Mouse (Mus musculus): Measurements from ENCODE around the gene Gatad2a. TPM values are rescaled to one million over a fixed set of nuclear protein-coding genes. Genes with fewer than 3 reads are reported as not detected.

The Gatad2a gene
- polyA plus RNA-seq, 1 experiment from 2014 or later: 26.8 TPM

- ATAC-seq (replicated peaks; ENCODE audit: extremely low read depth, insufficient read depth, low FRiP score): no peak
- Histone ChIP-seq H3K27ac (ENCODE audit: low read length) (peak overlapping the region; percentile 76), H3K4me2 (ENCODE audit: low read depth, low read length) (peak overlapping the region; percentile 88), H3K9me3 (replicated peaks; ENCODE audit: control insufficient read depth, low read length) (no peaks in the 10 kb centered on the region), H3K4me1 (ENCODE audit: control insufficient read depth, insufficient read depth, low read length) (peaks cover 39% of the 10 kb centered on the region), H3K4me3 (ENCODE audit: low read length) (peak overlapping the region; percentile 100), H3K27me3 (ENCODE audit: control insufficient read depth, insufficient read depth, low read length) (no peaks in the 10 kb centered on the region), H3K9ac (ENCODE audit: low read length) (peak overlapping the region; percentile 99), H3K36me3 (ENCODE audit: control insufficient read depth, insufficient read depth) (no peaks in the 10 kb centered on the region)
- 43% methylated on average over 5 of the region's 5 CpGs for WGBS
These were observed 21.4 kb downstream of the Gatad2a start for GRCm38 (mm10) chr8:69974806-69975205.

GRCm38 (mm10) chr8:69974194-69974614 lies 22.0 kb downstream of the Gatad2a start:
- peak overlapping the region; percentile 88 for H3K4me2 ChIP-seq (ENCODE audit: low read depth, low read length)
- H3K9ac ChIP-seq (ENCODE audit: low read length): peak overlapping the region; percentile 99
- peaks cover 45% of the 10 kb centered on the region for H3K4me1 ChIP-seq (ENCODE audit: control insufficient read depth, insufficient read depth, low read length)
- WGBS: under 1% methylated on average over 49 of the region's 50 CpGs
- peak overlapping the region; percentile 100 for H3K4me3 ChIP-seq (ENCODE audit: low read length)
- peak overlapping the region; percentile 92 for H3K27ac ChIP-seq (ENCODE audit: low read length)
- no peaks in the 10 kb centered on the region for H3K27me3 ChIP-seq (ENCODE audit: control insufficient read depth, insufficient read depth, low read length)
- H3K36me3 ChIP-seq (ENCODE audit: control insufficient read depth, insufficient read depth): no peaks in the 10 kb centered on the region
- ATAC-seq (replicated peaks; ENCODE audit: extremely low read depth, insufficient read depth, low FRiP score): peak; percentile 96
- H3K9me3 ChIP-seq (replicated peaks; ENCODE audit: control insufficient read depth, low read length): no peaks in the 10 kb centered on the region

GRCm38 (mm10) chr8:69973442-69974161 lies 22.6 kb downstream of the Gatad2a start:
- peak; percentile 26 for ATAC-seq (replicated peaks; ENCODE audit: extremely low read depth, insufficient read depth, low FRiP score)
- H3K27ac ChIP-seq (ENCODE audit: low read length): peak overlapping the region; percentile 92
- under 1% methylated on average over 66 of the region's 68 CpGs for WGBS

GRCm38 (mm10) chr8:69973063-69973441 lies 23.1 kb downstream of the Gatad2a start:
- H3K9ac ChIP-seq (ENCODE audit: low read length): peak overlapping the region; percentile 99
- H3K4me2 ChIP-seq (ENCODE audit: low read depth, low read length): peak overlapping the region; percentile 88
- peaks cover 48% of the 10 kb centered on the region for H3K4me1 ChIP-seq (ENCODE audit: control insufficient read depth, insufficient read depth, low read length)
- H3K27me3 ChIP-seq (ENCODE audit: control insufficient read depth, insufficient read depth, low read length): no peaks in the 10 kb centered on the region
- 15% methylated on average over 7 of the region's 7 CpGs for WGBS
- H3K9me3 ChIP-seq (replicated peaks; ENCODE audit: control insufficient read depth, low read length): no peaks in the 10 kb centered on the region
- no peaks in the 10 kb centered on the region for H3K36me3 ChIP-seq (ENCODE audit: control insufficient read depth, insufficient read depth)
- H3K27ac ChIP-seq (ENCODE audit: low read length): 0 out of 2 replicates have a peak overlapping the region, but pooled peaks have one; percentile 9
- H3K4me3 ChIP-seq (ENCODE audit: low read length): peak overlapping the region; percentile 100
- ATAC-seq (replicated peaks; ENCODE audit: extremely low read depth, insufficient read depth, low FRiP score): no peak

More at GRCm38 (mm10) chr8:69973442-69974161, 22.6 kb downstream of the Gatad2a start:
- H3K9ac ChIP-seq (ENCODE audit: low read length): peak overlapping the region; percentile 99
- no peaks in the 10 kb centered on the region for H3K36me3 ChIP-seq (ENCODE audit: control insufficient read depth, insufficient read depth)
- peak overlapping the region; percentile 88 for H3K4me2 ChIP-seq (ENCODE audit: low read depth, low read length)
- no peaks in the 10 kb centered on the region for H3K9me3 ChIP-seq (replicated peaks; ENCODE audit: control insufficient read depth, low read length)
- H3K4me3 ChIP-seq (ENCODE audit: low read length): peak overlapping the region; percentile 100
- no peaks in the 10 kb centered on the region for H3K27me3 ChIP-seq (ENCODE audit: control insufficient read depth, insufficient read depth, low read length)
- peaks cover 46% of the 10 kb centered on the region for H3K4me1 ChIP-seq (ENCODE audit: control insufficient read depth, insufficient read depth, low read length)

GRCm38 (mm10) chr8:69970880-69971279 lies 25.3 kb downstream of the Gatad2a start:
- no peak for ATAC-seq (replicated peaks; ENCODE audit: extremely low read depth, insufficient read depth, low FRiP score)
- WGBS: 60% methylated on average over 2 of the region's 2 CpGs
- Histone ChIP-seq H3K36me3 (ENCODE audit: control insufficient read depth, insufficient read depth) (no peaks in the 10 kb centered on the region; the same call in 1 of the 2 replicates), H3K9ac (ENCODE audit: low read length) (peak overlapping the region; percentile 41), H3K9me3 (replicated peaks; ENCODE audit: control insufficient read depth, low read length) (no peaks in the 10 kb centered on the region), H3K4me2 (ENCODE audit: low read depth, low read length) (peak overlapping the region; percentile 30; the same call in 1 of the 2 replicates), H3K27ac (ENCODE audit: low read length) (peak overlapping the region; percentile 25; the same call in 1 of the 2 replicates), H3K4me1 (ENCODE audit: control insufficient read depth, insufficient read depth, low read length) (peaks cover 56% of the 10 kb centered on the region), H3K4me3 (ENCODE audit: low read length) (no peak overlapping the region), H3K27me3 (ENCODE audit: control insufficient read depth, insufficient read depth, low read length) (no peaks in the 10 kb centered on the region)

- Histone ChIP-seq H3K4me1 (ENCODE audit: control insufficient read depth, insufficient read depth, low read length) (peaks cover 42% of the 10 kb centered on the region), H3K4me2 (ENCODE audit: low read depth, low read length) (no peak overlapping the region), H3K9ac (ENCODE audit: low read length) (no peak overlapping the region), H3K36me3 (ENCODE audit: control insufficient read depth, insufficient read depth) (no peaks in the 10 kb centered on the region; the same call in 1 of the 2 replicates), H3K27me3 (ENCODE audit: control insufficient read depth, insufficient read depth, low read length) (no peaks in the 10 kb centered on the region), H3K27ac (ENCODE audit: low read length) (no peak overlapping the region), H3K9me3 (replicated peaks; ENCODE audit: control insufficient read depth, low read length) (no peaks in the 10 kb centered on the region), H3K4me3 (ENCODE audit: low read length) (no peak overlapping the region)
- 36% methylated on average over 4 of the region's 4 CpGs for WGBS
- no peak for ATAC-seq (replicated peaks; ENCODE audit: extremely low read depth, insufficient read depth, low FRiP score)
These were observed 28.8 kb downstream of the Gatad2a start for GRCm38 (mm10) chr8:69967291-69967933.

GRCm38 (mm10) chr8:69959241-69959640 lies 36.9 kb downstream of the Gatad2a start:
- no peaks in the 10 kb centered on the region for H3K36me3 ChIP-seq (ENCODE audit: control insufficient read depth, insufficient read depth)
- no peak overlapping the region for H3K4me2 ChIP-seq (ENCODE audit: low read depth, low read length)
- peaks cover 39% of the 10 kb centered on the region for H3K4me1 ChIP-seq (ENCODE audit: control insufficient read depth, insufficient read depth, low read length)
- H3K9ac ChIP-seq (ENCODE audit: low read length): no peak overlapping the region
- no peak for ATAC-seq (replicated peaks; ENCODE audit: extremely low read depth, insufficient read depth, low FRiP score)
- no peak overlapping the region for H3K4me3 ChIP-seq (ENCODE audit: low read length)
- H3K27me3 ChIP-seq (ENCODE audit: control insufficient read depth, insufficient read depth, low read length): no peaks in the 10 kb centered on the region
- peak overlapping the region; percentile 10; the same call in 1 of the 2 replicates for H3K27ac ChIP-seq (ENCODE audit: low read length)
- H3K9me3 ChIP-seq (replicated peaks; ENCODE audit: control insufficient read depth, low read length): no peaks in the 10 kb centered on the region

- Histone ChIP-seq H3K36me3 (ENCODE audit: control insufficient read depth, insufficient read depth) (no peaks in the 10 kb centered on the region), H3K4me3 (ENCODE audit: low read length) (no peak overlapping the region), H3K27ac (ENCODE audit: low read length) (peak overlapping the region; percentile 59), H3K27me3 (ENCODE audit: control insufficient read depth, insufficient read depth, low read length) (no peaks in the 10 kb centered on the region), H3K9ac (ENCODE audit: low read length) (no peak overlapping the region), H3K9me3 (replicated peaks; ENCODE audit: control insufficient read depth, low read length) (no peaks in the 10 kb centered on the region), H3K4me2 (ENCODE audit: low read depth, low read length) (no peak overlapping the region), H3K4me1 (ENCODE audit: control insufficient read depth, insufficient read depth, low read length) (peaks cover 45% of the 10 kb centered on the region)
- no peak for ATAC-seq (replicated peaks; ENCODE audit: extremely low read depth, insufficient read depth, low FRiP score)
These were observed 38.3 kb downstream of the Gatad2a start for GRCm38 (mm10) chr8:69957879-69958278.

GRCm38 (mm10) chr8:69957419-69957818 lies 38.8 kb downstream of the Gatad2a start:
- Histone ChIP-seq H3K36me3 (ENCODE audit: control insufficient read depth, insufficient read depth) (no peaks in the 10 kb centered on the region), H3K4me1 (ENCODE audit: control insufficient read depth, insufficient read depth, low read length) (peaks cover 45% of the 10 kb centered on the region), H3K9ac (ENCODE audit: low read length) (no peak overlapping the region), H3K9me3 (replicated peaks; ENCODE audit: control insufficient read depth, low read length) (no peaks in the 10 kb centered on the region), H3K4me2 (ENCODE audit: low read depth, low read length) (no peak overlapping the region), H3K4me3 (ENCODE audit: low read length) (no peak overlapping the region), H3K27me3 (ENCODE audit: control insufficient read depth, insufficient read depth, low read length) (no peaks in the 10 kb centered on the region), H3K27ac (ENCODE audit: low read length) (peak overlapping the region; percentile 59)
- no peak for ATAC-seq (replicated peaks; ENCODE audit: extremely low read depth, insufficient read depth, low FRiP score)
- WGBS: 13% methylated on average over 1 of the region's 1 CpGs
